Mouse (Mus musculus): ENCODE results near the gene Cdh10.

Gene Cdh10

GRCm38 (mm10) chr15:18984891-18985290 lies 166.1 kb downstream of the Cdh10 start:
- no peak for DNase-seq

DNA sequence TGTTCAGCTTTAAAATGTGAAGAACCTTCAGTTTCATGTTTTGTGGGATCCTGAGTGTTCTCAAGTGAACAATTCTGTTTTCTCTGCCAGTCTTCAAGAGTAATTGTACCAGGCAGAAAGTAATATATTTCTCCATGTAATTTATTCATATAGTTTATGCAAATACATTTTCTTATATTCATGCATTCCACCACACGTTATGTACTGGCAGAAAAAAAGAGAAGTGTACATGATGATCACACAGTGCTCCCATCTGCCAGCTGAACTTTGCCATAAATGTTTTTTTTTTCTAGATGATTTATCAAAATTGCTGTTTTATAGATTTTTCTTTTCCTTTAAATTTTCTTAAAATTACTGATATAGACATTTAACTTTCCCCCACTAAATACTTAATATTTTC lies 168.9 kb downstream of the Cdh10 start:
- DNase-seq, result no peak

- DNase-seq, result no peak
Observed at GRCm38 (mm10) chr15:18993512-18993911, 174.8 kb downstream of the Cdh10 start.

- DNase-seq, result no peak
Observed at GRCm38 (mm10) chr15:18994294-18994693, 175.5 kb downstream of the Cdh10 start.

DNA sequence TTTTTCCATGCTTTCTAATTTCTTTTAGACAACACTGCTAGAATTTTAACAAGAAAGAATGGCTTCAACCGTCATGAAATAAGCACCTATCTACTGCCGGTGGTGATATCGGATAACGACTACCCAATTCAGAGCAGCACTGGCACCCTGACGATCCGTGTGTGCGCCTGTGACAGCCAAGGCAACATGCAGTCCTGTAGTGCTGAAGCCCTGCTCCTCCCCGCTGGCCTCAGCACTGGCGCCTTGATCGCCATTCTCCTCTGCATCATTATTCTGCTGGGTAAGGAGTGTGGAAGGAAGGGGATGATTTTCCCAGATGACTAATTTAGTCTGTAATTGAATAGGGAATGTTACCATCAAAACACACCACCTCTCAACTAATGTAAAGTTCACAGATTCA lies 192.1 kb downstream of the Cdh10 start:
- no peak for DNase-seq

DNA sequence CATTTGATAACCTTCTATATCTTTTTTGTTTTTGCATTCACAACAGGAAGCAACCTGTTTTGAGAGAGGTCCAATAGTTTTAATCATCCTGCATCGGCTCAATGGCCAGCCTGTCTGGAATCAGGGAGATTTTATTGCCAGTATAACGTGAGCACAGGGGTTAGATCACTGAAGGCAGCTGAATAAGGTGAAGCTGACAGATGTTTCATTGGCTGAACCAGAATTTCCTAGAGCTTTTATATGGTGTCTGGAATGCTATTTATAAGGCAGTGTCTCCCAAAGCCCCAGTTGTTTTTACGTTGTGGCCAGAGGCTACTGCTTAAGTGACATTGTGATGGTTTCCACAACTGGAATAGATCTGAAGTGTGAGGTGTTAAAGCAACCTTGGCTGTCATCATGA lies 214.2 kb downstream of the Cdh10 start:
- no peak for DNase-seq

DNA sequence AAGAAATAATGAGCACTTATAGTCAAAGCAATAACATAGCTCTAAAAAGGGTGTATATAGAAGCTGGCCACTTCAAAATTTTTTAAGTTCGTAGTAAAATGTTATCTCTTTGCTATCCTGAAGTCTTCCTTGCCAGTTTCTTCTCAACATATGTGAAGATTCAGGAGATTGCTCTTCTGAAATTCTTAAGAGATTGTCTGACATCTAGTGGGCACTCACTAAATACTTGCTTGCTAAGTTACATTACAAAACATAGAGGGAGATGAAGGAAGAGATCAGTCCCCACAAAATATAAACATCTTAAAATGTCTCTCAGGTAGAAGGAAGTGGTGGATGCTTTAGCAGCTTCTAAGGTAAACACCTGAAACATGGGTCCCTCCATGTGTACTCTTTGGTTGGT lies 221.3 kb downstream of the Cdh10 start:
- DNase-seq, result no peak
